Mouse (Mus musculus) lung, postnatal 4 days (tissue): ENCODE measurements around the gene Gm44.
"Not testable (repeated sequence)": the region's sequence is repeated elsewhere in the genome, so short reads cannot be mapped to it uniquely, and the experiment has no call there.

Experiments
- DNase-seq, 2 experiments: peaks; one replicate each; pipeline ENCODE4 v3.0.0; 2021

The Gm44 gene

GRCm38 (mm10) chrX:90891842-90892241 is at the start of gene Gm44:
Gm44 (plus strand) TSS chrX:90892142.
- DNase-seq: no peak

GRCm38 (mm10) chrX:90927989-90928388 is 36.0 kb downstream of the Gm44 start:
- no peak for DNase-seq

GRCm38 (mm10) chrX:90938211-90938610 is 46.3 kb downstream of the Gm44 start:
- not testable (repeated sequence) for DNase-seq
